Mouse (Mus musculus): ENCODE results near the gene Zfp839.
"Not testable (repeated sequence)": the region's sequence is repeated elsewhere in the genome, so short reads cannot be mapped to it uniquely, and the experiment has no call there.

The Zfp839 gene

GRCm38 (mm10) chr12:110840348-110841198 is 9.5 kb upstream of the Zfp839 start, which contains the start of gene Mok:
TSS of gene Mok (minus strand) at chr12:110840939.
- DNase-seq (ENCODE audit: low spot score in 2 of 2), result peak; percentile 91 to 96

GRCm38 (mm10) chr12:110841731-110842493 is 8.1 kb upstream of the Zfp839 start:
- DNase-seq (ENCODE audit: low spot score in 2 of 2), result no peak

- peak in 1 of 2 experiments; percentile 88 for DNase-seq (ENCODE audit: low spot score in 2 of 2)
Measured at GRCm38 (mm10) chr12:110843194-110844048, 6.6 kb upstream of the Zfp839 start.

GRCm38 (mm10) chr12:110844227-110845130 is 5.6 kb upstream of the Zfp839 start:
- DNase-seq (ENCODE audit: low spot score in 2 of 2), result peak in 1 of 2 experiments; percentile 40

- peak; percentile 67 to 86 for DNase-seq (ENCODE audit: low spot score in 2 of 2)
Measured at GRCm38 (mm10) chr12:110845131-110845880, 4.7 kb upstream of the Zfp839 start.

- DNase-seq (ENCODE audit: low spot score in 2 of 2), result no peak
Measured at GRCm38 (mm10) chr12:110846191-110846765, 3.8 kb upstream of the Zfp839 start.

GRCm38 (mm10) chr12:110850929-110851256 is 840 bp downstream of the Zfp839 start:
- no peak for DNase-seq (ENCODE audit: low spot score in 2 of 2)

- DNase-seq (ENCODE audit: low spot score in 2 of 2), result no peak
Measured at GRCm38 (mm10) chr12:110851414-110851813, 1.4 kb downstream of the Zfp839 start.

GRCm38 (mm10) chr12:110851923-110852322 is 1.9 kb downstream of the Zfp839 start:
- DNase-seq (ENCODE audit: low spot score in 2 of 2), result no peak

- no peak for DNase-seq (ENCODE audit: low spot score in 2 of 2)
Measured at GRCm38 (mm10) chr12:110854786-110855737, 5.0 kb downstream of the Zfp839 start.

GRCm38 (mm10) chr12:110857196-110857595 is 7.1 kb downstream of the Zfp839 start:
- DNase-seq (ENCODE audit: low spot score in 2 of 2), result no peak

GRCm38 (mm10) chr12:110858681-110859080 is 8.6 kb downstream of the Zfp839 start:
- not testable (repeated sequence) for DNase-seq (ENCODE audit: low spot score in 2 of 2)

- DNase-seq (ENCODE audit: low spot score in 2 of 2), result no peak
Measured at GRCm38 (mm10) chr12:110860293-110860692, 10.2 kb downstream of the Zfp839 start.

GRCm38 (mm10) chr12:110861256-110861655 is 11.2 kb downstream of the Zfp839 start:
- DNase-seq (ENCODE audit: low spot score in 2 of 2), result no peak

GRCm38 (mm10) chr12:110864008-110864407 is 14.0 kb downstream of the Zfp839 start:
- DNase-seq (ENCODE audit: low spot score in 2 of 2), result no peak

- DNase-seq (ENCODE audit: low spot score in 2 of 2), result no peak
Measured at GRCm38 (mm10) chr12:110865571-110865970, 15.5 kb downstream of the Zfp839 start.

- DNase-seq (ENCODE audit: low spot score in 2 of 2), result no peak
Measured at GRCm38 (mm10) chr12:110865989-110866388, 15.9 kb downstream of the Zfp839 start.

- no peak for DNase-seq (ENCODE audit: low spot score in 2 of 2)
Measured at GRCm38 (mm10) chr12:110870107-110870506, 20.1 kb downstream of the Zfp839 start.

- DNase-seq (ENCODE audit: low spot score in 2 of 2), result no peak
Measured at GRCm38 (mm10) chr12:110871247-110871646, 21.2 kb downstream of the Zfp839 start.

All from left cerebral cortex, adult 9 months (tissue).